Mouse (Mus musculus): Measurements from ENCODE around the gene Gm49354.
"Not testable (repeated sequence)": the region's sequence is repeated elsewhere in the genome, so short reads cannot be mapped to it uniquely, and the experiment has no call there.

Gm49354 gene

DNA sequence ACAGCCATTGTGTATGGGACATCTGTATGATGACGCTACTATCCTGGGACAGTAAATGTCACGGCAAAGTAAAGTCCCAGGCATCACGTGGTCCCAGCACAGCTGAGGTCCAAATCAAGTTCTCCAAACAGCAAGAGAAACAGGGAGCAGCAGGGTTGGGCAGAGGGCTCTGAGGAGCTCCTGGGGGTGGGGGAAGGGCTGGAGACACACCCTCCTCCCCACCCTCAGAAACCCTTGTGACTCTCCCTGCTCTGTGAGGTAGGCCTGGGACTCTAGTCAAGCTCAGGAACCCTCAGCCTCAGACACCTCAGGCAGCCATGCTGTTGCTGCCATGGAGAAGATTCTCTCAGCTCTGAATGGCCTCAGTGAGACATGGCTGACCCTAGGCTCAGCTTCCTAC, 70.1 kb downstream of the Gm49354 start, which contains the start of gene Spata31d1b:
Gene Spata31d1b, plus strand, starts transcription at position 301 of the 400 bp plus-strand sequence.
- DNase-seq (ENCODE audit: extremely low spot score, low spot score), result not testable (repeated sequence)

DNA sequence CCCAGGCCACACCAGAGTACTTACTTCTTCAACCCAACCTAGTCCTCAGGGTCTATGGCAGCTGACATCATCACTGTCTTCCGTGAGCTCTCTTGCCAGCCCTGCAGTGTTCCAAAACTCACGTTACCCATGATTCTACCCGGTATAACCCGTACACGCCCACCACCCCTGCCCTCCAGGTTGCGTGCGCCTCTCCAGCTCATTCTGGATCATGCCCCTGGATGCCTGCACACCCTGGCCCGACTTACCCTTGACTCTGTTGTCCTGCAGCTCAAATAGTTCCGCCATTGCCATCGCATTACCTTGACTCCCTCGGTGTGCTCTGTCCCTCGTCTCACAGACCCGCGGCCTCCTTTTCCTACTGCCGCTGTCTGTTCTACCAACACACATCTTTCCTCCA, 71.8 kb downstream of the Gm49354 start, which contains the start of gene Spata31d1a:
Gene Spata31d1a, minus strand, starts transcription at position 101 of the 400 bp plus-strand sequence.
- DNase-seq (ENCODE audit: extremely low spot score, low spot score), result no peak

All from neural tube, embryonic 10.5 days (tissue).